Mouse (Mus musculus) Muller cell, postnatal 12 days (primary cell): ENCODE results near the gene Naa60.
"Not testable (repeated sequence)": the region's sequence is repeated elsewhere in the genome, so short reads cannot be mapped to it uniquely, and the experiment has no call there.

Experiments used
- DNase-seq: peaks from one replicate; pipeline ENCODE4 v3.0.0-alpha.2; 2015; ENCODE audit errors: inconsistent ontology term

Gene Naa60

GRCm38 (mm10) chr16:3872216-3873047, at the start of gene Naa60:
TSS of gene Naa60 (plus strand) at chr16:3872375.
- DNase-seq: peak; percentile 98

- DNase-seq: no peak
These were observed 44.2 kb upstream of the Naa60 start for GRCm38 (mm10) chr16:3828021-3828420.

DNA sequence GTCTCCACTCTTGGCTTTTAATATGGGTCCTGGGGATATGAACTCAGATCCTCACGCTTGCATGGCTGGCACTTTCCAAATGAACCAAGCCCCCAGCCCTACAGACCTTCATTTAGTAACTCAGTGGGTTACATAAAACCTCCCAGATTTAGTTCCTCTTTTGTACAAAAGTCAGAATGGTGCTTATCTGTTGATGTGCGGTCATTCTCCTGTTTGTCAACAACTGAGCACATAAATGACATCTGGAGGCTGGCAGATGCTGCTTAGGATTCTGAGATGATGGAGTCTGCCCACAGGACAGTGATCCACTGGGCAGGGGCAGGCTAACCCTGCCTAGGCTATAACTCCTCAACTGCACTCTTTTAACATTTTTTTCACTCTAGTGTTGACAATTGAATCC, 42.4 kb upstream of the Naa60 start:
- no peak for DNase-seq

DNA sequence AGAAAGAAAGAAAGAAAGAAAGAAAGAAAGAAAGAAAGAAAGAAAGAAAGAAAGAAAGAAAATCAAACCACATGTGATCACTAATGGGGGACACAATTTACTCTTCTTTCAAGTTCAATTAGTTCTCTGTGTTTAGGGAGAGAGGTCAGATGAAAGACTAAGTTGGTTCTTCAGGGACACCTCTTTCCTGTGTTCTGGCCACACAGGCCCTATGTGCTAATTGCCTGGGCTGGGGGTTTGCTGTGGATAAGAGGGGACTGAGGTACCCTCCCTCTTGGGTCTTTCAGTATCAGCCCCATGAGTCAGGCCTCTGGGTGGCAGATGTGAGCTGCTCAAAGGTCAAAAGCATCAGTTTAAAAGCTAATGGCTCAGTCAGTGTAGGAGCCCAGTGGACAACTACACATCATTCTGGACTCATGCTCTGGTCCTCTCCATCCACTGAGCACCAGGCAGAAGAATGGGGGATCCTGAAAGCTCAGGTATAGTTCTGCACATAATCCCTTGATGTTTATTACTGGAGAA, 41.5 kb upstream of the Naa60 start, which contains the start of gene Olfr15:
TSS of gene Olfr15 (plus strand) at position 291 of the 522 bp plus-strand sequence.
- no peak for DNase-seq

DNA sequence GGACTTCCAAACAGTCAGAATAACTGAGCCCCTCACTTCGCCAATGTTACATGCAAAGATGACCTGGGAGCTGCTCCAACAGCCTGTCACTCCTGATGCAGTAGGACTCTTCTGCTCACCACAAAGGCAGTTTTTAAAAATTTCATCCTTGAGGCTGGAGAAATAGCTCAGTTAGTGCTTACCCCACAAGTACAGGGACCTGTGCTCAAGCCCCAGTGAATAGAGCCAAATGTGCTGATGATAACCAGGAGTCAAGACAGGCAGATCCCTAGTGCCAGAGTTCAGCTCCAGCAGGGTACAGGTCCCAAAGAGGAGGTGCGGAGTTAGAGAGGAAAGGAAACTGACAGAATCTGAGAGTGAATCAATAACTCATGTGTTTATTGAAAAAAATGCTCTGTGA, 36.7 kb upstream of the Naa60 start:
- no peak for DNase-seq

DNA sequence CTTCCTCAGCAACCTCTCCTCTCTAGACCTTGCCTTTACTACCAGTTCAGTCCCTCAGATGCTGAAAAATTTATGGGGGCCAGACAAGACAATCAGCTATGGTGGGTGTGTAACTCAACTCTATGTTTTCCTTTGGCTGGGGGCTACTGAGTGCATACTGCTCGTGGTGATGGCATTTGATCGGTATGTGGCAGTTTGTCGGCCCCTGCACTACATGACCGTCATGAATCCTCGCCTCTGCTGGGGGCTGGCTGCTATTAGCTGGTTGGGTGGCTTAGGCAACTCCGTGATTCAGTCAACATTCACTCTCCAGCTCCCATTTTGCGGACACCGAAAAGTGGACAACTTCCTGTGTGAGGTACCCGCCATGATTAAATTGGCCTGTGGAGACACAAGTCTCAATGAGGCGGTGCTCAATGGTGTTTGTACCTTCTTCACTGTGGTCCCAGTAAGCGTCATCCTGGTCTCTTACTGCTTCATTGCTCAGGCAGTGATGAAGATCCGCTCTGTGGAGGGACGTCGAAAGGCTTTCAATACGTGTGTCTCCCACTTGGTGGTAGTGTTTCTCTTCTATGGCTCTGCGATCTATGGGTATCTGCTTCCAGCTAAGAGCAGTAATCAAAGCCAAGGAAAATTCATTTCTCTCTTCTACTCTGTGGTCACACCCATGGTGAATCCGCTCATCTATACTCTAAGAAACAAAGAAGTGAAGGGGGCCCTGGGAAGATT, 32.9 kb upstream of the Naa60 start:
- DNase-seq: no peak

DNA sequence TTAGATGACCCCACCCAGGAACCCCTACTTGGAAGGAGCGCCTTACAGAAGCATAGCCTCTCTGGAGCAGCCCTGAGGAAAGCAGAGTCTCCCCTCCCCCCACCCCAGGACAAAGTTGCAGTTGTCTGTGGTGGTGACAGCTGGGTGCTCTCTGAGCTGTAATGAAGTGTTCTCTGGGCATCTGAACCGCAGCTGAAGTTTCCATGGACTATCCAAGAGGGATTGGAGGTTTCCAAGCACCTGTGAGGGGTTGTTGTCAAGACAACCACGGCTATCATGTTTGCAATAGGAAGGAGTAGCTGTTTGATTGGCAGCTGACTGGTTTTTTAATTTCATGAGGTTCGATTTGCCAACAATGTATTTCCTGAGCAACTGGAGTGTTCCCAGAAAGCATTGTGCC, 29.2 kb upstream of the Naa60 start:
- DNase-seq: peak; percentile 29

GRCm38 (mm10) chr16:3843796-3844195, 28.4 kb upstream of the Naa60 start:
- no peak for DNase-seq

DNA sequence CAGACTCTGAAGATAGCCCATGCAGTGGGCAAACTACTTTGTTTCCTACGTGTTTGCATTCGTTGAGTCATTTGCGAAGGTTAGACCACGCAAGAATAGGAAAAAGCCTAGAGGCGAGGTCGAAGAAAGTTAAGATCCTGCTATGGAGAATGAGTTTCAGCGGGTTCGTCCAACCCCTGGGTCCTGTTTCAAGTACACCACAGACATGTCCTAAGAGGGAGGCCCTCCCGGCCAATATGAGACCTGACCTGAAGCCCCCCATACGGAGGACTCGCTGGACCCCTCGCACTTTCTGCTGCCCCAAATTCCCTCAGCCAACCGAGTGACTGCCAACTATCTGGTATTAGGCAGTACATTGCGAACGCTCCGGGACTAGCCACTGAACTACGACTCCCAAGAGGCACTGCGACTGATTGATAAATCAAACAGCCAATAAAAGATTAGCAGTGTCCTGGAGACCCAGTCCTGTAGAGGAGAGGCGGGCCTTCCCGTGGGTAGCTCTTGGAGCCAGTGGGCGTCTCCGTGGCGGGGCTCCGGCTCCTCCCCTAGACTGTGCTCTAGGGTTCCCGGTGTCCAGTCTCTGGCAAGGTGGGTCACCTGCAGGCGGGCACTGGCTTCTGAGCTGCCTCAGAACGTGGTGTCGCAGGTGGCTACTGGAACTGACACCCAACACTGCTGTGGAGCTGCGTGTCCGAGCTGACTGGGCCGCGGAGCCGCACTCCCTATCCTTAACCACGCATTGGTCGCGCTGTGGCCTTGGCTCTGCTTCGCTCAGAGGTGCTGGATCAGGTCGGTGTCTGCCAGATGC, 25.3 kb upstream of the Naa60 start, which contains the start of gene Zfp174:
TSS of gene Zfp174 (plus strand) at position 558 of the 808 bp plus-strand sequence.
- DNase-seq: peak; percentile 96

- DNase-seq: no peak
These were observed 24.3 kb upstream of the Naa60 start for GRCm38 (mm10) chr16:3847871-3848270.

DNA sequence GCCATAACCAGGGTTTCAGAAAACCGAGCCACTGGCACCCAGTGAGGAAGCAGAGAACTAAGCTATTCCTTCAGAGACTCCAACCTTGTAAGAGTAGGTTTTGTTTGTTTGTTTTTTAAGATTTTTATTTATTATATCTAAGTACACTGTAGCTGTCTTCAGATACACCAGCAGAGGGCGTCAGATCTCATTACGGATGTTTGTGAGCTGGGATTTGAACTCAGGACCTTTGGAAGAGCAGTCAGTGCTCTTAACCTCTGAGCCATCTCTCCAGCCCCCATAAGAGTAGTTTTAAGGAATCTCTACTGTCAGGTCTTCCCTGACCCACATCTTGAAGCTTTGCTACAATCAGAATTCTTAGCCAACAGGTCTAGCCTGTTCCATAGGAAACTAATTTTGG, 23.8 kb upstream of the Naa60 start:
- no peak for DNase-seq

DNA sequence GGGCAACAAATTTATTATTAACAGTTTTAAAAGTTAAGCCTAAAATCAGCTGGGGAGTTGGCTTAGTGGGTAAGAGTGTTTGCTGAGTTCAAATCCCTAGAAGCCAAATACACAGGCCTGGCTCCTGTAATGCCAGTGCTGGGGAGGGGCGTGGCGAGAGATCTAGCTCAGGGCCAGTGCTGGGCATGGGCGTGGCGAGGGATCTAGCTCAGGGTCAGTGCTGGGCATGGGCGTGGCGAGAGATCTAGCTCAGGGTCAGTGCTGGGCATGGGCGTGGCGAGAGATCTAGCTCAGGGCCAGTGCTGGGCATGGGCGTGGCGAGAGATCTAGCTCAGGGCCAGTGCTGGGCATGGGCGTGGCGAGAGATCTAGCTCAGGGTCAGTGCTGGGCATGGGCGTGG, 20.9 kb upstream of the Naa60 start:
- not testable (repeated sequence) for DNase-seq

GRCm38 (mm10) chr16:3852586-3852985, 19.6 kb upstream of the Naa60 start:
- DNase-seq: no peak

- no peak for DNase-seq
These were observed 17.6 kb upstream of the Naa60 start for GRCm38 (mm10) chr16:3854437-3855182.

DNA sequence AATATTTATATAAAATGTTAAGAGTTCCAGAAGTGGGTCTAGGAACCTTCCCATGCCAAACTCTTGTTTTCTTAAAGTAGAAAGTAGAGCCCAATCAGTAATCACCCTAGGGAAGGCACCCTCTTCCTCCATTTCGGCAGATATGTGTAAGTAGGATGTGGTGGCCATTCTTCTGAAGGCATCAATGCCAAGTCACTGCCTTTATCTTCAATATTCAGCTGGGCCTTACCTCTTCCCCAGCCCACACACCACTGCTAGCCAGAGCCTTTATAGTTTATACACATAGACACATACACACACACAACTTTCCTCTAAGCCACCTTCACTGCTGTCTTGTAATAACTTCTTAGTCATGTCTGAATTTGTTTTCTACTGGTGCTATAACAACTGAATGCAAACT, 16.4 kb upstream of the Naa60 start:
- DNase-seq: no peak

- no peak for DNase-seq
These were observed 12.9 kb upstream of the Naa60 start for GRCm38 (mm10) chr16:3859254-3859653.

GRCm38 (mm10) chr16:3871815-3872214, 360 bp upstream of the Naa60 start:
- no peak for DNase-seq

- no peak for DNase-seq
These were observed 4.2 kb downstream of the Naa60 start for GRCm38 (mm10) chr16:3876346-3876745.

DNA sequence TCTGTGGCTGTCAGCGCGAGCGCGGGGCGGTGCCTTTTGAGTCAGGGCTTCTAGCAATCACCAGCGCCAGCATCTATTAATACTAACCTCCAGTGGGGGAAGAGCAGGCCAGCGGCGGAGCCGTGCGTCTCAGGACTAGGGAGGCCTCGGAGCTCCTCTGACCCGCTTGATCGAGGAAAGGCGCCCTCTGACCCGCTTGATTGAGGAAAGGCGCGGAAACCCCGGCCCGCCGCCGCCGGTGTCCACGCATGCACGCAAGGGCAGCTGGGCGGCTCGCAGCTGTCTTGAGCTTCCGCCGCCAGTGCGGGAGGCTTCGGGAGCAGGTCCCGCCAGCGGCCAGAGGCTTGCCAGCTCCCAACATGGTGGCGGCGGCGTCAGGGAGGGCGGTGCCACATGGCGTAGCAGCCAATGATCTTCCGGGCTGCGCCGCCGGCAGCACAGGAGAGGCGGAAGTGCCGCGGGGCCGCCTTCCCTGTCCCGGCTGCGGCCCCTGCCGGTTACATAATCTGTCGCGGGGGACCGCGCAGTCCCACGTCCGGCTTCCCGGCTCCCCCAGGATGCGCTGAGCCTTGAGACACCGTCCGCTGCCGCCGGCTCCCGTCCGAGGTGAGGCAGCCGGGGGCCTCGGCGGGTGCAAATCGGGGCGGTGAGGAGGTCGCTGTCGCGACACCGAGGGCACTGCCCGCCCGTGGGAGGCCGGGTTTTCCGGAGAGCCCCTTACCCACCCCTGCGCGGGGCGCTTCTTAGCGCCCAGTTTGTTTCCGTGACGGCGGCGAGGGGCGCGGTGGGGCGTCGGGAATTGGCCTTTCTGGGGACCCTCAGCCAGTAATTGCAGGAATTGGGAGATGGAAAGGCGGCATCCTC, 12.3 kb downstream of the Naa60 start, which contains the start of the genes Zfp597 and Gm20695:
TSS of gene Zfp597 (minus strand) at position 361 of the 864 bp plus-strand sequence.
TSS of gene Gm20695 (plus strand) at position 448 of the 864 bp plus-strand sequence.
- peak; percentile 98 for DNase-seq
